Mouse (Mus musculus) spleen, adult 2 months (tissue): ENCODE measurements around the gene Olfr374. TPM values are rescaled to one million over a fixed set of nuclear protein-coding genes. Genes with fewer than 3 reads are reported as not detected.

Experiments
- DNase-seq, 2 experiments: peaks; one replicate each; pipeline versions ENCODE4 v3.0.0 to v3.0.0-alpha.2; 2012 to 2021; ENCODE audit warnings: low spot score in 2 of 2, low read depth in 1 of 2
- H3K27ac ChIP-seq: fragments of 200-500 bp; 2 replicates; pipeline ENCODE4 v1.5.1; 2012; ENCODE audit warnings: low read length, inconsistent platforms; ENCODE audit not compliant: insufficient read depth
- H3K27me3 ChIP-seq: fragments of 200-500 bp; 2 replicates; pipeline ENCODE4 v1.6.1; 2012; ENCODE audit warnings: mild to moderate bottlenecking, moderate library complexity, low read length, inconsistent platforms; ENCODE audit not compliant: control insufficient read depth, insufficient read depth
- H3K36me3 ChIP-seq: fragments of 200-500 bp; 2 replicates; pipeline ENCODE4 v1.6.1; 2012; ENCODE audit warnings: mild to moderate bottlenecking, low read length, inconsistent platforms; ENCODE audit not compliant: control insufficient read depth, insufficient read depth
- H3K4me1 ChIP-seq: fragments of 200-500 bp; 2 replicates; pipeline ENCODE4 v1.6.1; 2011; ENCODE audit warnings: inconsistent platforms; ENCODE audit not compliant: control insufficient read depth, insufficient read depth, insufficient read length
- H3K4me3 ChIP-seq: fragments of 200-500 bp; 2 replicates; pipeline ENCODE4 v1.5.1; 2011; ENCODE audit warnings: mild to moderate bottlenecking, inconsistent platforms; ENCODE audit not compliant: insufficient read depth, insufficient read length; ENCODE audit errors: extremely low read depth
- CTCF ChIP-seq: fragments of 200-500 bp; IDR thresholded peaks from 2 replicates; pipeline ENCODE4 v1.5.1; 2011; ENCODE audit warnings: mild to moderate bottlenecking, inconsistent platforms; ENCODE audit not compliant: insufficient read depth, insufficient read length, insufficient replicate concordance; ENCODE audit errors: extremely low read depth
- POLR2A ChIP-seq: fragments of 200-500 bp; IDR thresholded peaks from 2 replicates; pipeline ENCODE4 v1.6.1; 2011; ENCODE audit warnings: low read depth, low read length, inconsistent platforms
- WGBS: fragments of 180-500 bp; shearing (Covaris S2); methylation state at CpG from one replicate; pipeline ENCODE4 v1.1.7; 2018; 5-methylcytosine and 5-hydroxymethylcytosine counted together
- polyA plus RNA-seq: library from polyadenylated mRNA; depleted of rRNA; stranded (reverse); fragments of >200 nt; gene quantifications from 2 replicates; pipeline ENCODE4 v1.2.3, GENCODE M21; 2012

The Olfr374 gene
- polyA plus RNA-seq, 1 experiment = 0.04 TPM

- Histone ChIP-seq H3K27ac (peak within 1 kb of the TSS; percentile 99), H3K4me1 (peaks cover 21% of the 10 kb centered on the region; the same call in 1 of the 2 replicates), H3K36me3 (peaks cover 12% of the 10 kb centered on the region), H3K4me3 (peak within 1 kb of the TSS; percentile 97), H3K27me3 (no peaks in the 10 kb centered on the region)
- TF ChIP-seq POLR2A (peak; percentile 79), CTCF (no peak)
- peak; percentile 50 to 72 for DNase-seq
- WGBS = 4% methylated on average over 47 of the region's 49 CpGs
These were observed 28.1 kb downstream of the Olfr374 start, which contains the start of gene Tpm4 for GRCm38 (mm10) chr8:72134756-72135445. TSS of gene Tpm4 (plus strand) at chr8:72134975.

- peak overlapping the region; percentile 99 for H3K27ac ChIP-seq
- H3K4me1 ChIP-seq = peaks cover 21% of the 10 kb centered on the region; the same call in 1 of the 2 replicates
- DNase-seq = peak in 1 of 2 experiments; percentile 60
- WGBS = under 1% methylated on average over 62 of the region's 62 CpGs
- peak; percentile 16; the same call in 1 of the 2 replicates for TF ChIP-seq CTCF
- peak; percentile 12; the same call in 1 of the 2 replicates for TF ChIP-seq POLR2A
- peak overlapping the region; percentile 97 for H3K4me3 ChIP-seq
- peaks cover 14% of the 10 kb centered on the region for H3K36me3 ChIP-seq
- H3K27me3 ChIP-seq = no peaks in the 10 kb centered on the region
These were observed 28.8 kb downstream of the Olfr374 start for GRCm38 (mm10) chr8:72135446-72136301.

- DNase-seq = peak; percentile 75 to 87
- H3K4me1 ChIP-seq = peaks cover 20% of the 10 kb centered on the region; the same call in 1 of the 2 replicates
- TF ChIP-seq CTCF (no peak), POLR2A (peak; percentile 65)
- under 1% methylated on average over 18 of the region's 18 CpGs for WGBS
- no peaks in the 10 kb centered on the region for H3K27me3 ChIP-seq
- peak overlapping the region; percentile 97 for H3K4me3 ChIP-seq
- peak overlapping the region; percentile 99 for H3K27ac ChIP-seq
- peaks cover 20% of the 10 kb centered on the region for H3K36me3 ChIP-seq
These were observed 29.6 kb downstream of the Olfr374 start for GRCm38 (mm10) chr8:72136302-72136978.

- WGBS = 78% methylated on average over 2 of the region's 2 CpGs
- TF ChIP-seq CTCF = no peak
- TF ChIP-seq POLR2A = no peak
- no peak overlapping the region for H3K4me3 ChIP-seq
- no peaks in the 10 kb centered on the region for H3K27me3 ChIP-seq
- H3K36me3 ChIP-seq = peaks cover 25% of the 10 kb centered on the region
- DNase-seq = no peak
- H3K4me1 ChIP-seq = peaks cover 11% of the 10 kb centered on the region; the same call in 1 of the 2 replicates
- no peak overlapping the region for H3K27ac ChIP-seq
These were observed 30.6 kb downstream of the Olfr374 start for GRCm38 (mm10) chr8:72137431-72137830.

GRCm38 (mm10) chr8:72138456-72138855, 31.6 kb downstream of the Olfr374 start:
- peaks cover 11% of the 10 kb centered on the region; the same call in 1 of the 2 replicates for H3K4me1 ChIP-seq
- H3K27ac ChIP-seq = no peak overlapping the region
- H3K4me3 ChIP-seq = no peak overlapping the region
- no peak for DNase-seq
- peaks cover 33% of the 10 kb centered on the region for H3K36me3 ChIP-seq
- 91% methylated on average over 5 of the region's 5 CpGs for WGBS
- H3K27me3 ChIP-seq = no peaks in the 10 kb centered on the region
- TF ChIP-seq POLR2A (no peak), CTCF (no peak)

- Histone ChIP-seq H3K4me3 (no peak overlapping the region), H3K27me3 (no peaks in the 10 kb centered on the region), H3K27ac (no peak overlapping the region), H3K36me3 (peaks cover 64% of the 10 kb centered on the region), H3K4me1 (no peaks in the 10 kb centered on the region; the same call in 1 of the 2 replicates)
- 82% methylated on average over 13 of the region's 13 CpGs for WGBS
- DNase-seq = no peak
- no peak for TF ChIP-seq CTCF
- no peak for TF ChIP-seq POLR2A
These were observed 36.5 kb downstream of the Olfr374 start for GRCm38 (mm10) chr8:72143256-72143824.
